Mouse (Mus musculus) testis, adult 2 months (tissue): ENCODE results near the gene Hist1h1t. TPM values are rescaled to one million over a fixed set of nuclear protein-coding genes. Genes with fewer than 3 reads are reported as not detected.
A peak's percentile ranks its signal among the peaks of the same experiment; 100 is the strongest.

Experiments used
- H3K27ac ChIP-seq: fragments of 200-500 bp; 2 replicates; pipeline ENCODE4 v1.5.1; 2012; ENCODE audit warnings: low read depth, low read length; ENCODE audit not compliant: control insufficient read depth, insufficient read depth
- H3K27me3 ChIP-seq: fragments of 200-500 bp; 2 replicates; pipeline ENCODE4 v1.6.1; 2012; ENCODE audit warnings: mild to moderate bottlenecking, low read length, moderate library complexity; ENCODE audit not compliant: control insufficient read depth, insufficient read depth
- H3K36me3 ChIP-seq: fragments of 200-500 bp; 2 replicates; pipeline ENCODE4 v1.6.1; 2012; ENCODE audit warnings: mild to moderate bottlenecking, low read length; ENCODE audit not compliant: control insufficient read depth, insufficient read depth
- H3K4me1 ChIP-seq: fragments of 200-500 bp; 2 replicates; pipeline ENCODE4 v1.6.1; 2012; ENCODE audit warnings: low read length; ENCODE audit not compliant: control insufficient read depth, insufficient read depth
- H3K4me3 ChIP-seq: fragments of 200-500 bp; 2 replicates; pipeline ENCODE4 v1.5.1; 2012; ENCODE audit warnings: low read depth, mild to moderate bottlenecking, low read length, moderate library complexity, mixed read lengths; ENCODE audit not compliant: control insufficient read depth
- CTCF ChIP-seq: fragments of 200-500 bp; IDR thresholded peaks from 2 replicates; pipeline ENCODE4 v1.5.1; 2012; ENCODE audit warnings: low read depth, mild to moderate bottlenecking, inconsistent platforms, low read length, moderate library complexity; ENCODE audit not compliant: control insufficient read depth, insufficient read depth, insufficient replicate concordance
- POLR2A ChIP-seq: fragments of 200-500 bp; IDR thresholded peaks from 2 replicates; pipeline ENCODE4 v1.6.1; 2012; ENCODE audit warnings: low read depth, mild to moderate bottlenecking, inconsistent platforms, low read length, moderate library complexity; ENCODE audit not compliant: control insufficient read depth
- polyA plus RNA-seq: library from polyadenylated mRNA; depleted of rRNA; stranded (reverse); fragments of >200 nt; gene quantifications from 2 replicates; pipeline ENCODE4 v1.2.3, GENCODE M21; 2012; rRNA removed

Hist1h1t gene
- polyA plus RNA-seq, 1 experiment, result 24.8 TPM

DNA sequence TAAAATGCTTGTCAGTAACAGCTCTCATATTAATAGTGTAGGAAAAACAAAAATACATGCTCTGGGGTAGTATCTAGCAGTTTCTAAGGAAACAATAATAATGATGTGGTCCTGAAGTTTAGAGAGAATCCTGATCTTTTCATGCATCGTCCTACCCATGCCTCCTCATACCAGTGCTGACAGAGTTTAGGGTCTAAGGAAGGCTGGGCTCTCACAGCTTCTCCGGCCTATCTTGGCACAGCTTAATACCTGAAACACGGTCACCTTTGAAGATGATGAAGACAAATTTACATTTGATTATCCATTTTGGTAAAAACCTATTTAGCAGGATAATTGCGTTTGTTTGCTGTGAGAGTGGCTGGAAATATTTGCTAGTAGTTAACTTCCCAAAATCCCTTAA is 48.3 kb downstream of the Hist1h1t start:
- peaks cover 9% of the 10 kb centered on the region for H3K4me1 ChIP-seq

DNA sequence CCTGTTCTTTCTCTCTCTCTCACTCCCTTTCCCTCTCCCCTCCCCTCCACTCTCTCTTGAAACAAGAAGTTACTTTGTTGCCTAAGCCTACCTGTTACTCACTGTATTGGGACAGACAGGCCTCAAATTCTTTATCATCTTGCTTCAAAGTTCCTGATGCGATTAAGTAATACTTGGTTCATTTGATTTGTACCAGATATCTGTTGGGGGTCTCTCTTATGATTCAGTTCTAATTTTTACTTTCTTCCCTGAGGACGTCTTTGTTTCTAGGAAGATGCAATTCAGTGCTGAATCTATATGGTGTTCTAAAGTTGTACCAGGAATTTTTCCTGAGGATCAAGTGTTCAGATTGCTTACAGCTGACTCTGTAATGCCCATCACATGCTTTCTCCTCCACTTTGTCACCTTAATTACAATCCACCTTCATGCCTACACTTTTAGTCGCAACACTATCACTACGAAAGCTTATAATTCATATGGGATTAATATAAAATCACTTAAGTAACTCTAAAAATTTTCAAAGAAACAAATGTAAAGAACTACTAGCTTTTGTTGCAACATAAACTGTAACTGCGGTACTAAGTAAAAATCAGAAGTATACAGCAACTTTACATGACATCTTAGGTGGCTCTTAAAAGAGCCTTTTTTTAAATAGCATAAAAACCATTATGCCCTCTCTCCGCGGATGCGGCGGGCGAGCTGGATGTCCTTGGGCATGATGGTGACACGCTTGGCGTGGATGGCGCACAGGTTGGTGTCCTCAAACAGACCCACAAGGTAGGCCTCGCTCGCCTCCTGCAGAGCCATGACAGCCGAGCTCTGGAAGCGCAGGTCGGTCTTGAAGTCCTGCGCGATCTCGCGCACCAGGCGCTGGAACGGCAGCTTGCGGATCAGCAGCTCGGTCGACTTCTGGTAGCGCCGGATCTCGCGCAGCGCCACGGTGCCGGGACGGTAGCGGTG is 49.1 kb downstream of the Hist1h1t start:
- H3K27ac ChIP-seq, result no peak overlapping the region; the same call in 1 of the 2 replicates
- TF ChIP-seq CTCF, result no peak
- no peak for TF ChIP-seq POLR2A

More for the DNA sequence above, 48.3 kb downstream of the Hist1h1t start:
- no peak overlapping the region for H3K4me3 ChIP-seq
- H3K27ac ChIP-seq, result no peak overlapping the region
- no peak for TF ChIP-seq CTCF
- TF ChIP-seq POLR2A, result no peak
- H3K27me3 ChIP-seq, result no peaks in the 10 kb centered on the region
- H3K36me3 ChIP-seq, result no peaks in the 10 kb centered on the region

DNA sequence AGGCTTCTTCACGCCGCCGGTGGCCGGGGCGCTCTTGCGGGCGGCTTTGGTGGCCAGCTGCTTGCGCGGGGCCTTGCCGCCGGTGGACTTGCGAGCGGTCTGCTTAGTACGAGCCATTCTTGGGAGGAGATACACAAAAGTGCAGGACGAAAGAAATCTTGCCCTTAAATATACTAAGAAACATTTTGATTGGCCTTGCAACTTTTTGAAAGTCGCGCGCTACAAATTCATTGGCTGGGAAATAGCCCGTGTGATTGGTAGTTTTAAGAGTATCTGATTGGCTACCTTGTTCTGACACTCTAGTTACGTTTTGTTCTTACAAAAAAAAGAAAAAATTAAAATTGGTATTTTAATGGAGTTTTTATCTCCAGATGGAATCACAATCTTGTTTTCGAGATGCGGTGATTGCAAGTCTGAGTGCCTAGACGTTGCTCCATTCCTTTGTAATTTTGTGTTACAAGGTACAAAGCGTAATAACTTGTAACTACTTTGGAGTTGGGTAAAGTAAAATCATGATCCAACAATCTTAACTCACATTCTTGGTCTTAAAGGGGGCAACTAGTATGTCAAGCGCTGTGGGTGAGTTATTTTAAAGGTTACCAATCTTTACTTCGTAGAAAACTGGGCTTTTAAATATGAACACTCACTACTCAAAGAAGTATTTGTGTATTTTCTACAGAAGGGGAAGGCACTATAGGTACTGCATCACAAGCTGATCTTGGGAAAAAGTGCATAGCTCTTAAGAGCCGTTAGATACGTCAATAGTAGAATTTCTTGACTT is 50.0 kb downstream of the Hist1h1t start, which contains the start of gene Hist1h3c:
Gene Hist1h3c, minus strand, starts transcription at position 222 of the 781 bp plus-strand sequence.
- peak within 1 kb of the TSS; percentile 58 for H3K27ac ChIP-seq
- no peaks in the 10 kb centered on the region for H3K27me3 ChIP-seq
- no peaks in the 10 kb centered on the region for H3K36me3 ChIP-seq
- no peak for TF ChIP-seq CTCF
- no peak for TF ChIP-seq POLR2A
- peak within 1 kb of the TSS; percentile 37 for H3K4me3 ChIP-seq
- H3K4me1 ChIP-seq, result peaks cover 6% of the 10 kb centered on the region

More for the DNA sequence above, 49.1 kb downstream of the Hist1h1t start:
- Histone ChIP-seq H3K4me3 (peak overlapping the region; percentile 27; the same call in 1 of the 2 replicates), H3K4me1 (peaks cover 6% of the 10 kb centered on the region), H3K27me3 (no peaks in the 10 kb centered on the region), H3K36me3 (no peaks in the 10 kb centered on the region)

Other genes starting within 250 kb of the Hist1h1t start
- 0.05 and 0.26 TPM in 2 replicates for gene Btn1a1, start 229.9 kb upstream of the Hist1h1t start, polyA plus RNA-seq
- gene Btn2a2, start 207.0 kb upstream of the Hist1h1t start, polyA plus RNA-seq, result 0.08 and 0.21 TPM in 2 replicates
- gene Hist1h4h, start 164.8 kb upstream of the Hist1h1t start, polyA plus RNA-seq, result 13.2 and 17.1 TPM in 2 replicates
- 4.4 and 4.5 TPM in 2 replicates for gene Hist1h2af, start 161.9 kb upstream of the Hist1h1t start, polyA plus RNA-seq
- gene Hist1h3g, start 160.4 kb upstream of the Hist1h1t start, polyA plus RNA-seq, result 1.3 and 2.7 TPM in 2 replicates
- 0.07 and 0.13 TPM in 2 replicates for gene Hist1h2bh, start 152.4 kb upstream of the Hist1h1t start, polyA plus RNA-seq
- 1.3 and 1.4 TPM in 2 replicates for gene Hist1h3f, start 151.8 kb upstream of the Hist1h1t start, polyA plus RNA-seq
- 2.1 and 3.7 TPM in 2 replicates for gene Hist1h4f, start 144.2 kb upstream of the Hist1h1t start, polyA plus RNA-seq
- gene Hist1h1d, start 142.6 kb upstream of the Hist1h1t start, polyA plus RNA-seq, result 0.02 and 0.04 TPM in 2 replicates
- 2.8 and 3.2 TPM in 2 replicates for gene Hist1h3e, start 133.4 kb upstream of the Hist1h1t start, polyA plus RNA-seq
- gene Hist1h2ae, start 124.6 kb upstream of the Hist1h1t start, polyA plus RNA-seq, result 0.34 and 0.36 TPM in 2 replicates
- 6.8 and 7.8 TPM in 2 replicates for gene Hist1h2bg, start 124.4 kb upstream of the Hist1h1t start, polyA plus RNA-seq
- 0.98 and 2.9 TPM in 2 replicates for gene Hist1h2bf, start 121.6 kb upstream of the Hist1h1t start, polyA plus RNA-seq
- 0.90 and 1.0 TPM in 2 replicates for gene Hist1h2ad, start 121.4 kb upstream of the Hist1h1t start, polyA plus RNA-seq
- 0.98 and 1.1 TPM in 2 replicates for gene Hist1h3d, start 120.1 kb upstream of the Hist1h1t start, polyA plus RNA-seq
- 2.7 and 2.9 TPM in 2 replicates for gene Hist1h4d, start 114.2 kb upstream of the Hist1h1t start, polyA plus RNA-seq
- 0.42 and 0.58 TPM in 2 replicates for gene Hist1h2be, start 74.7 kb upstream of the Hist1h1t start, polyA plus RNA-seq
- gene Hist1h1e, start 73.3 kb upstream of the Hist1h1t start, polyA plus RNA-seq, result 0.35 and 0.41 TPM in 2 replicates
- 0.20 and 0.26 TPM in 2 replicates for gene Hist1h2ac, start 11.9 kb upstream of the Hist1h1t start, polyA plus RNA-seq
- 17.8 and 19.0 TPM in 2 replicates for gene Hist1h2bc, start 11.6 kb upstream of the Hist1h1t start, polyA plus RNA-seq
- 20.1 and 20.6 TPM in 2 replicates for gene Hist1h4c, start 2.6 kb downstream of the Hist1h1t start, polyA plus RNA-seq
- gene Hfe, start 15.0 kb downstream of the Hist1h1t start, polyA plus RNA-seq, result 5.2 and 6.1 TPM in 2 replicates
- gene Hist1h1c, start 43.0 kb downstream of the Hist1h1t start, polyA plus RNA-seq, result 5.4 and 6.9 TPM in 2 replicates
- gene Hist1h3c, start 49.8 kb downstream of the Hist1h1t start, polyA plus RNA-seq, result 2.3 TPM in 2 replicates
- gene Hist1h2bb, start 50.9 kb downstream of the Hist1h1t start, polyA plus RNA-seq, result 3.9 and 7.0 TPM in 2 replicates
- gene Hist1h2ab, start 55.3 kb downstream of the Hist1h1t start, polyA plus RNA-seq, result 4.4 and 6.2 TPM in 2 replicates
- gene Hist1h3b, start 56.5 kb downstream of the Hist1h1t start, polyA plus RNA-seq, result 4.2 and 4.7 TPM in 2 replicates
- 2.4 and 2.5 TPM in 2 replicates for gene Hist1h4b, start 61.2 kb downstream of the Hist1h1t start, polyA plus RNA-seq
- gene Hist1h4a, start 65.4 kb downstream of the Hist1h1t start, polyA plus RNA-seq, result 83.8 and 94.1 TPM in 2 replicates
- 29.4 and 33.4 TPM in 2 replicates for gene Hist1h3a, start 66.6 kb downstream of the Hist1h1t start, polyA plus RNA-seq
- 2.9 and 4.3 TPM in 2 replicates for gene Hist1h1a, start 67.9 kb downstream of the Hist1h1t start, polyA plus RNA-seq
- 2.1 and 2.5 TPM in 2 replicates for gene Trim38, start 74.1 kb downstream of the Hist1h1t start, polyA plus RNA-seq
- 0.40 and 0.41 TPM in 2 replicates for gene Slc17a2, start 111.2 kb downstream of the Hist1h1t start, polyA plus RNA-seq
- 0.10 and 0.21 TPM in 2 replicates for gene Slc17a3, start 143.6 kb downstream of the Hist1h1t start, polyA plus RNA-seq
- gene Slc17a1, start 171.9 kb downstream of the Hist1h1t start, polyA plus RNA-seq, result 0.11 and 0.22 TPM in 2 replicates
- not detected in 2 replicates for gene Slc17a4, start 219.2 kb downstream of the Hist1h1t start, polyA plus RNA-seq
- gene Hist1h2ba, start 238.3 kb downstream of the Hist1h1t start, polyA plus RNA-seq, result 226 and 228 TPM in 2 replicates
- gene Hist1h2aa, start 238.6 kb downstream of the Hist1h1t start, polyA plus RNA-seq, result 39.5 and 59.1 TPM in 2 replicates